Mouse (Mus musculus): Measurements from ENCODE around the gene Llgl2.

Llgl2 gene

DNA sequence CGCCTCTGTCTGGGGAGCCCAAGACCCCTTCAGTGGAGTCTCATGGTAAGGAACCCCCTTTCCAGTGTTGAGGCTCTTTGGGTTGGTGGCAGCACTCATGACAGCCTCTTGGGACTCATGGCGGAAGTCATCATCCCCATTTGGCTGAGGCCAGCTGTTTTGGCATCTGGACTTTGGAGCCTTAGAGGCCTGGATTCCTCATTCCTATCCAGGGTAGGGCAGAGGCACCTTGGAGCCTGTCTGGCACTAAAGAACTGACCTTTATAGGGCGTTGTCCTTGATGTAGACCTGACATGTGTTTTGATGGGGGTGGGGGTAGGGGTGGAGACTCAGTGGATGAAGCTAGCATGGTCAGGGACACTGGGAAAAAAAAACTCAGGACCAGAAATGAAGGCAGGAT, 60.5 kb downstream of the Llgl2 start:
- DNase-seq: no peak

DNA sequence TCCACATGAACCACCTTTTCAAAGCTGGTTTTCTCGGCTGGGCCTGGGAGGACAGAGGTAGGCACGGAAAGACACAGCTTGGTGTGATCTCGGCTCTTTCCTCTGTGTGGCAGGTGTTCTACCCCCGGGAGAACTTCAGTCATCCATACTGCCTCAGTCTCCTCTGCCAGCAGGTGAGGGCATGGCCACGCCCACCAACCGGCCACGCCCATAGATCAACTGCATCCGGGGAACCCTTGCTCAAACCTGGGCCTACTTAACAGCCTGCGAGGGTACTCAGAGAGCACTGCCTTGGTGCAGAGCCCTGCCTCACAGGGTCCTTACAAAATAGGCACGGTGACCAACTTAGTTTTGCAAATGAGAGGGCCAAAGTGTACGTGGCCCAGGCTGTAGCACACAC, 61.4 kb downstream of the Llgl2 start:
- DNase-seq: no peak

DNA sequence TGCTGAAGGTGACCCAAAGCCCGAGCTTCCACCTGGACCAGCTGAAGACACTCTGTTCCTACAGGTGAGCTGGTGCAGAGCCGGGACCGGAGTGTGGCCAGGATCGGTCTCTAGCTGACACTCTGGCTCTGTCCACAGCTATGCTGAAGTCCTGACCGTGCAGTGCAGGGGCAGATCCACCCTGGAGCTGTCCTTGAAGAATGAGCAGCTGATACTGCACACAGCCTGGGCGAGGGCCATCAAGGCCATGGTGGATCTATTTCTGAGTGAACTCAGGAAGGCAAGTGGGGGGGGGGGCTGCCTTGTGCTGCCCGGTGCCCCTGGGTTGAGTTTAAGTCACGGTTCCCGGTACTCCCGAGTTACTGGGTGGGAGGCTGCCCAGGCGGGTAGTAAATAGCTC, 62.6 kb downstream of the Llgl2 start:
- no peak for DNase-seq

DNA sequence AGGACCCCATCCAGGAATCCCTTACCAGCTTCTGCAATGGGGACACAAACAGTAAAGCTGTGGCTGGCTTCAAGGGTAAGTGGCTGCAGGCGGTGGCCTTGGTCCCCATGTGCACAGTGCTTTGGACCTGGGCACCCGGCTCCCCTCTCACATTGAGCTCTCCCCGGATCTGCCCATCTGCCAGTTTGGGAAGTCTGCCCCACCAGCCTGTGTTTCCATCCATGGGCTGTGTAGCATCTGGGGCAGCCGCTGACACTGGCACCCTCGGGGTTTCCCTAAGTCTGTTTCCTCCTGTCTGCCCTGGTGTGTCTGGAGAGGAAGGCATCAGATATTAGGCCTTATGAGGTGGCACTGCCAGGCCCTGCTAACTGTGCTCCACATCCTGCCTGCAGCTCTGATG, 64.2 kb downstream of the Llgl2 start:
- peak; percentile 8 for DNase-seq

DNA sequence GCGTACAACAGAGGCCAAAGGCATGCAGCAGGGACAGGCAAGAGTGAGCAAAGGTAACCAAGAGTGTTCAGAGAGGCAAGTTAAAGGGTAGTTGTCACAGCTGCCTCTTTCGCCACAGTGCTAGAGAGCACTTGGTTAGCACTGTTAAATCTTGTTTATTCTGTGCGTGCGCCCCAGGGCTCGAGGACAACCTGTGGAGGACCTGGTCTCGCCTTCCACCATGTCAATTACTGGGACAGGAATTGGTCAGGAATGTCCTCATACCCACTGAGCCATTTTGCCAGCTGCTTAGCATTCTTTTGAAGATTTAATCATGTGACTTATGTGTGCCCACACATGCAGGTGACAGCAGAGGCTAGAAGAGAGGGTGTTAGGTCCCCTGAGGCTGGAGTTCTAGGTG, 65.3 kb downstream of the Llgl2 start:
- DNase-seq: no peak

DNA sequence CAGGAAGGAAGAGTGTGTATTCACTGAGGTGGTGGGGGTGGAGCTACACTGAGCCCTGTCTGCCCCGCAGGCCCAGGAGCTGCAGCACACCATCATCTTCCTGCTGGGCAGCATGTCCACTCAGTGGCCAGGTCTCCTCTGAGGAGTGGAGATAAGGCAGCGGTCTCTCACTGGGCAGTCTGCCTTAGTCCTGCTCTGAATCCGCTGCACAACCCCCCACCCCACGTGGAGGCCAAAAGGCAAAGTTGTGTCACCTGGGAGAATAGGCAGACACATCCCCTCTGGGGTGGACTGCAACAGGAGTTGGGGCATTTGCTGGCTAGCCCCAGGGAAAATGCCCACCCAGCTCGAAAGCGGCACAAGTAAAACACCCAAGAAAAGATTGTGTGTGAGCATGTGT, 68.4 kb downstream of the Llgl2 start:
- no peak for DNase-seq

DNA sequence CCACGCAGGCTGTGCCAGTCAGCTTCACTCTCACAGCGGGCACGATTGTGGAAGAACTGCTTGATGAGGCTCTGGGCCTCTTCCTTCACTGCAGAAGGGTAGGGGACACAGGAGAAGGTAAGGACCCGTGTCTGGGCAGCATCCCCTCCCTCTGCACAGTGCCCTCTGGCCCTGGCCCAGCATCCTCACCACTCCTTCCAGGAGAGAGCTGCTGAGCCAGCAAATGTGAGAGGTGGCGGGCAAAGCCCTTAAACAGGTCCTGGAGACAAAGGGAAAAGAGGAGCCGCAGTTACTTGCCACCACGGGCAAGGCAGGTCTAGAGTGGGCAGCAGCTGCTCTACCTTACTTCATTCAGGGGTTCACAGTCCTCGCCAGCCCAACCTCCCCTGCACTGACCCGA, 69.2 kb downstream of the Llgl2 start:
- no peak for DNase-seq

DNA sequence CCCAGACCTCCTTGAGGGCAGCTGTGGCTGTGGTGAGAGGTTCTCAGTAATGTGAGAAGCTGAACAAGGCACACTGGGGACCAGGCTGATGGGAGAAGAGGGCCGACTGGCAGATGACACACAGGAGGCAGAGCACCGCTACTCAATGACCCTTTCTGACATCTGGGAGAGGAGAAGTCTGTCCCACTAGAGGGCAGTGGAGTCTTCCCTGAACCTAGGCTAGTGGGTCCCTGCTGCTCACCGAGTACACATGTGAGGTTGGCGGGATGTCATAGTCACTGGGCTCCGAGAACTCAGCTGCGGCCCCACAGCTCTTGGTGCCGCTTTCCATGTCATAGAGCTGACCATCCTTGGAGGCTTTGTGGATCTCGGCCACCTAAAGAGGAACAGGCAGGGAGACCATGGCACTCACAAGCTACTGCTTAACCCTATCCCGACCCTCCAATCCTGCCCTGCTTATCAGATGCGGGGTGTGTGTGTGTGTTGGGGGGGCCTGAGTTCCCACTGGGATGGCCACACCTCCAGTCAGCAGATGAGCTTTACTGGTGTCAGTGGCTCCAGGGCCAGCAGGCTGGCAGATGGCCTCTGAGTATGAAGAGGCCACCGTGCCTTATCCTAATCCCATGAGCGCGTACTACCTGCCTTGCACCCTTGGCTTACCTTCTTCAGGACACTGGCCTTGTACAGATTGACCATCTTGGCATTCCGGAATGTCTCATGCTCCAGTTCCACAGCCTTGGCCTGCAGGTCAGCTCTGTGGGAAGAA, 71.1 kb downstream of the Llgl2 start:
- DNase-seq: peak; percentile 75

DNA sequence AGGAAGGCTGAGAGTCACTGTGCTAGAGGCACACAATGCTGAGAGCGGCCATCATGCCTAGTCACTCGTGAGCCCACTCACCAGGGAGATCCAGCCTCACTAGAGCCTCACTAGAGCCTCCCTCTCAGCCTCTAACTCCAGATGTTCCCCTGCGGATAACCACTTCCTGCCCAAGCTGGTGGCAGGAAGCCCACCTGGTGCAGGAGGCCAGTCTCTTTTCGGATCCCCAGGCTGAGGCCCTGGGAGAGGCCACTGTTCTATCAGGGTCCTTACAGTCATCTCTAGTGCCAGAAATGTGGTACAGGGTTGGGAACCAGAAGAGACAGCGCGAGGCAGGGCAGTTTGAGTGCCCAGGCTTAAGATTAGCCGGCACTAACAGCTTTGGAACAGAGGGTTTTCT, 74.6 kb downstream of the Llgl2 start:
- DNase-seq: peak; percentile 74

DNA sequence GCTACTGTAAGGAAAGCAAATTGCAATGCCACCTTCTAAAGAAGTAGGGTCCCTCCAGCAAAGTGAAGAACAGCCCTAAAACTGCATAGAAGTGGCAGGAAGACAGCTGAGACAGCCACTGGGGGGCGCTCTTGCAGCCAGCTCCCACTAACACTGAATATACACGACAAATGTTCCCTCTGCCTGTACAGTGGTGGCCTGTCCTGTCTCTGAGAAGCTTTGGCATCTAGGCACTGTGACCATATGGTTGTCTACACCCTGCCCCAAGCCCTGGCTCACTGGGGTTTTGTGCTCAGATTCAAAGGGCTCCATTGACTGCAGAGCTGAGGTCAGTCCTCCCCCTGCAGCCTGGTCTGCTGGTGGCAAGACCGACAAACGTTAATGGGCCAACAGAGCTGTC, 75.0 kb downstream of the Llgl2 start:
- peak; percentile 94 for DNase-seq

DNA sequence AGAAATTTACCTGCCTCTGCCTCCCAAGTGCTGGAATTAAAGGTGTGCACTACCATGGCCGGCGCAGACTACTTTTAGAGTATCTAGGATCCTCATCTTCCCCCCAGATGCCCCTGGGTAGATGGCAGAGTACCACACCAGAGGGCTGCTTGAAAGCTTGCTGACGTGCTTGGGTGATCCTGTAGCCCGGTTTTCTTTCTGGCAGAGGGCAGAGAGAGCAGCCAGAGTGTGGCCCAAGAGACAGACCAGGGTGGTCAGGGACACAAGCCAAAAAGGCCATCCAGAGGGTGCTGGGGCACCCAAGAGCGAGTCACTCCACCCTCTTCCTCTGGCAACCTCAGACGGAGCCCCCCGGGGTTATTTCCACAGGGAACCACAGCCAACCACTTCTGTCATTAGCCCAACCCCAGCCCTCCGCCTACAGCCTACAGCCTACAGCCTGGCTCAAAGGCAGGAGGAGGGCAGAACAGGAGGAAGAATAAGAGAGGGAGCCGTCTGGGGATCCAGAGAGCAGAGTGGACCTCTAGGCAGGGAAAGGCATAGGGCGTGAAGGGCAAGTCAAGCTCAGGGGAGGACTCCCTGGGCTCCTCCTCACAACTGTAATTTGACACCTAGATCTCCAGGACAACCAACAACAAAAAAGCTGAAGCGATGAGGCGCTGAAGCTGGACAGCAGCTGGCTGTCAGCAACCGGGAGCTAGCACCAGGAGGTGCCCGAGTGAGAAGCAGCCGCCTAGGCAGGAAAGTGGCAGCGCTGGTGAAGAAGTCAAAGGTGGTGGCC, 75.8 kb downstream of the Llgl2 start, which contains the start of gene Smim5:
Gene Smim5, plus strand, starts transcription at position 481 of the 781 bp plus-strand sequence.
- peak; percentile 70 for DNase-seq

DNA sequence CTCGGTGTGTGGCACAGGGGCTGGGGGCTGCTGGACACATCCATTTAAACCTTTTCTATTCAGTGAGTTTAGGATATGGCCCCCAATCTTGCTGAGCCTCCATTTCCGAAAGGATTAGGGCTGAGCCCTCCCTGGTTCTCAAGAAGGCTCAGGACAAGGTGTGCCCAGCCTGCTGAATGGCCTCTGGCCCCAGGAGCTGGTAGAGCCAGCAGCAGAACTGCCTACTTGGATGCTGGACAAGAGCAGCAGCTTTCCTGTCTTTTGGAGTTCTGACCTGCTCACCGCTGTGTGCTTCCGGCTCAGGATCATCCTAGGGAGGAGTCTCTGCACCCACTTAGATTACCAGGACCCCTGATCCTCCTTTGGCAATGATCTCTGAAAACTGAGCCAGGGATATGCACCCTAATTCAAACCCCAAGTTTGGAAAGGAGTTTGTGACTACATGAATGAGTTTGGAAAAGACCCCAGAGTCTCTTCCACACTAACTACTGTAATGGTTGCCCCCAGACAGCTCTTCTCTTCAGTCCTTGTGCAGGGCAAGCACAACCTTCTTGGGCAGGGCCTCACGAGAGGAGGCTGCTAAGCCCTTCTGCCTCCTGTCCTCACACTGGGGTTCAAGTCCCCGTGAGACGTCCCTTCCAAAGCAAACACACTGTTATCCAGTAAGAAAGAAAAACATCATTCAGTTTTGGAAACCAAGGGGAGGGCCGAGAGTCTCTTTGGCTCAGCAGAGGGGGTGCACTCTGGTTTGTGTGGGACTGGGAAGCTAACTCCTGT, 76.9 kb downstream of the Llgl2 start:
- no peak for DNase-seq

DNA sequence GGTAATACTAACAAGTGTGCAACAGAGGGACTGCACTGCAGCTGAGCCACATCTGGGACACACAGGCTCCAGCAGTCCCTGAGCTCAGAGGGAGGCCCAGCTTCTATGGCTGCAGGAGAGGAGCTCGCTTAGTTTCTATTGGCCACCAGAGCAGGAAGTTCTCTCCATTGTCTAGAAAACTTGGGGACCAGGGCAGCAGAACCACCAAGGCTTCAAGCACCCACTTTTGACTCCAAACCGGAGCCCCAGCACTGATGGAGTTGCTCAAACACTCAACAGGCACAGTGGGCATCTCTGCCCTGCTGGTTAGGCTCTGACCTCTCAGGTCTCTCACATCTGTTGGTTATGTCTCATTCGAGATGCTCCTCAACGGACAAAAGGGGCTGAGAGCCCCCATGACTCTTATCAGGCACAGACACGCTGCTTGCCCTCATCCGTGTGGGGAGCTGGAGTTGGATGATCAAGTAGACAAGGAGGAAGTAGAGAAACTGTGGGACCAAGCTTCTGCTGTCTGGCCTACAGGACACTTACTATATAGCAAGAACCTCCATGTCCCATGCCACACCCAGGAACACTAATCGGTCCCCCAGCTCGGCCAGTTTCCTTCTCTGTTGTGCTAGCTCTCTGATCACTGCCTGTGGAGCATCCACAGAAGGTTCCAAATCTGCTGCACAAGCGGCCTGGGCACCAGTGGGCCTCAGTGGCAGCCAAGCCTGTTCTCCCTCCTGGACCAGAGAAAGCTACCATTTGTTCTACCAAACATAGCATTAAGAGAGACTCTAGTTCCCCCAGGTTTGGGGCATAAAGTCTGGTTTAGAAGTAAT, 77.7 kb downstream of the Llgl2 start:
- DNase-seq: peak; percentile 67

DNA sequence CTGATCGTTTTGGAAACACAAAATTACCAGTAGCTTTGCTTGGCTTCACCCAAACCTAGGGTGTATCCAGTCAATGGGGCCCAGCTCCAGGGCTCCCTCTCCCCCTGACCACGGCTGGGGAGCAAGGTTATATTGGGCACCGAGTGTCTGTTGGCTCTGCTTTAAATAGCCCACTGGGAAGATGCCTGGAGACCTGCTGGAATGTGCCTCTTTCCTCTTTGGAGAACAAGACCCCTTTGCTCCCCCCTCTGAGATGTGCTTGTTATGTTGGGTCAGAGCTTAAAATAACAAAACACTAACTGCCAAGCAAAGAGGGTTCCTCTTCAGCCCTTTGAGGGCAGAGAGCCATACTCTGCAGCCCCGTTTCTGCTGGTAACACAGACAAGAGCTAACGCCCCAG, 78.3 kb downstream of the Llgl2 start:
- no peak for DNase-seq

DNA sequence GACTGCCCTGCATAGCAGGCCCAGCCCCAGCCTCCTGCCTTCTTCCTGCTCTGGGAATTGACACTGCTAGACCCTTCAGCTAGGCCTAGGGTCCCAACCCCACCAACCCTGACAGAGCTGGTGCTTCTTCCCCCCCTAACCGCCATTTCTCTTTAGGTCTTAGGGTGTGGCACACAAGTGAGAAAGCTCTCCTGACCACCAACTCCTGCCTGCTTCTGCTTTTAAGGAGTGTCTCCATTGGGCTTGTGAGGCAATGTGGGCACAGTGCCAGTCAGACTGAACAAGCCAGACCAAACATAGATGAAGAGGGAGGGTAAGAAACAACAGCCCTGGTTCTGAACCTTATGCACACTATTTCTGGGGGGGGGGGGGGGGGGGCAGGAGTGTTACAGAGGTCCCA, 79.0 kb downstream of the Llgl2 start:
- DNase-seq: no peak

DNA sequence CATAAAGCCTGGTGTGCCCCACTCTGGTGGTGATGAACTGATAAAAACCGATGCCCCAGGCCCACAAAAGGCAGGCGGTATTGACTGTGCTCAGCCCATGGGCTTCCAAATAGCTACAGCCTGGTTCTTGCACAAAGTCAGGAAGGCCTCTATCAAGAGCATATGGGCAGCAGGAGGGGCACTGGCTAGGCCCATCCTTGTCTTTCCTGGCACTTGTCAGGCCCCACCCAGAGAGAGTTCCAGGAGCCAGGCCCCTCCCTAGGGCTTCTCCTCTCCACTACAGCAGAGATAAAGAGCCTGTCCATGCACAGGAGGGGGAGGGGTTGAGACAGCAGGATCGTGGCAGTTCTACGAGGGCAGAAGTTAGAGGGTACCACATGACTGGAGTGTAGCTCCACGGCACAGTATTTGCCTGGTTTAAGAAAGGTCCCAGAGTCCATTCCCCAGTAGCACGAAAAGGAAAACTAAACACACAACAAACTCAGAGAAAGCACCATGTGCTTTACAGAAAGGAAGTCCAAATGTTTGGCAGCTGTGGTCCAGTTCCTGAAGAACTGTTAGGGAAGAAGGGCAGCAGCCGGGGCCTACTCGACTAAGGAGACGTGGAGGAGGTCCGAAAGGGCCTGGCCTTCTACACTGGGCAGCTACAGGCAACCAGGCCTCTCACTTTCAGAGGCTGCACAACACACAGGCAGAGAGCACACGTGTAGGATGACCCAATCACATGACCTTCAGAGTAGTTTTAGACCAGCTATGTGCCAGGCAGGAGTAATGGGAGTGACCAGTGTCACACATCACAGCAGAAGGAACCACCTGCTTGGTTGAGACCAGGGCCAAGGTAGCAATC, 79.8 kb downstream of the Llgl2 start:
- no peak for DNase-seq

DNA sequence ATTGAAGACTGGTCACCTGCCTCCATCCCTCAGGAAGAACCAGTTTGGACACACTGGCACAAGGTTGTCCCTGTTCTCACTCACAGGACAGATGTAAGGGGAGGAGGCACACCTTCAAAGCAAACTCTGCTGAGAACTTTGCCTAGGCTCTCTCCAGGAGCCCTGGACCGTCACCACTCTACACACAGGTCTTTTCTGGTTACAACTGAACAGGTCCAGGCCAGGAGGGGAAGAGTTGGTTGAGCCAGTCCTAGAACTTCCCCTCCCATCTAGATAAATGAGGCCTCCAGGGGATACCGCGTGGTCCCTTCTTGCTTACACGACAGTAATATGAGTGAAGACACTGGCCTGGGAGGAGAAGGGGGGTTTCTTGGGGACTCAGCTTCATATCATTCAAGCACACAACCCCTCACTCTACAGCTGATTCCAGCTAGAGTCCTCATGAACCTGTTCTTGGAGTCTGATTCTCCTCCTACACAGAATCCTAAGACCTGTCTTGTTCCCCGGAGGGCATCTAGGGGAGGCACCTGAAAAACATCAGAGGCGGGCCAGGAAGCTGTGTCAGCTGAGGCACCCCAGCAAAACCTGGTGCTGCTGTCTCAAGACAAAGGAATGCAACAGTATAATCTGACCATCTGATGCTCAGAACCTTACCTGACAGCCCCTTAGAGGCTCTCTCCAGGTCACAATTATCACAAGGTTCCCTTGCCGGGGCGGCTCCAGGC, 80.5 kb downstream of the Llgl2 start:
- peak; percentile 61 for DNase-seq

Measured in thymus, postnatal 4 days (tissue).